Mouse (Mus musculus) embryonic fibroblast, embryonic 13.5 days (primary cell): ENCODE results near the gene Fut8.

ENCODE experiments used
- CTCF ChIP-seq: IDR thresholded peaks from 2 replicates; pipeline ENCODE4 v1.5.1; 2011; ENCODE audit warnings: mild to moderate bottlenecking, control low read depth, low read length, moderate library complexity, borderline replicate concordance; ENCODE audit not compliant: insufficient read depth
- POLR2A ChIP-seq: IDR thresholded peaks from 2 replicates; pipeline ENCODE4 v1.6.1; 2011; ENCODE audit warnings: low read depth, mild to moderate bottlenecking, control low read depth, low read length, moderate library complexity

GRCm38 (mm10) chr12:77291017-77291416 is 53.1 kb downstream of the Fut8 start:
- TF ChIP-seq CTCF (no peak), POLR2A (no peak)
